Mouse (Mus musculus) liver, embryonic 13.5 days (tissue): Measurements from ENCODE around the gene Tbc1d1. TPM values are rescaled to one million over a fixed set of nuclear protein-coding genes. Genes with fewer than 3 reads are reported as not detected.
"Not testable (repeated sequence)": the region's sequence is repeated elsewhere in the genome, so short reads cannot be mapped to it uniquely, and the experiment has no call there.

Source experiments
- ATAC-seq: fragments of 200-750 bp; cut with Nextera tagmentation; 2 replicates; pipeline ENCODE4 v1.8.0; 2017; ENCODE audit warnings: low read depth, mild to moderate bottlenecking, moderate number of reproducible peaks, moderate library complexity
- DNase-seq: peaks from one replicate; pipeline ENCODE4 v3.0.0; 2022
- H3K27ac ChIP-seq: fragments of 300-500 bp; sonication (generic); 2 replicates; pipeline ENCODE4 v1.5.1; 2015; ENCODE audit warnings: moderate library complexity, mild to moderate bottlenecking, inconsistent platforms
- H3K27me3 ChIP-seq: fragments of 300-500 bp; sonication (generic); 2 replicates; pipeline ENCODE4 v1.6.1; 2015; ENCODE audit warnings: mild to moderate bottlenecking, inconsistent platforms
- H3K36me3 ChIP-seq: fragments of 300-500 bp; sonication (generic); 2 replicates; pipeline ENCODE4 v1.6.1; 2015; ENCODE audit warnings: mild to moderate bottlenecking, inconsistent platforms
- H3K4me1 ChIP-seq: fragments of 300-500 bp; sonication (generic); replicated peaks from 2 replicates; pipeline ENCODE4 v1.6.1; 2015; ENCODE audit warnings: inconsistent platforms
- H3K4me2 ChIP-seq: fragments of 300-500 bp; sonication (generic); 2 replicates; pipeline ENCODE4 v1.6.1; 2015; ENCODE audit warnings: inconsistent platforms, mild to moderate bottlenecking, moderate library complexity
- H3K4me3 ChIP-seq: fragments of 300-500 bp; sonication (generic); replicated peaks from 2 replicates; pipeline ENCODE4 v1.5.1; 2015; ENCODE audit warnings: mild to moderate bottlenecking, inconsistent platforms
- H3K9ac ChIP-seq: fragments of 300-500 bp; sonication (generic); 2 replicates; pipeline ENCODE4 v1.6.1; 2015; ENCODE audit warnings: mild to moderate bottlenecking, inconsistent platforms
- H3K9me3 ChIP-seq: fragments of 300-500 bp; sonication (generic); replicated peaks from 2 replicates; pipeline ENCODE4 v1.6.1; 2016; ENCODE audit warnings: inconsistent platforms
- WGBS: fragments of 180-500 bp; shearing (Covaris S2); methylation state at CpG from one replicate; pipeline ENCODE4 v1.1.7; 2015; ENCODE audit not compliant: insufficient replicate concordance; 5-methylcytosine and 5-hydroxymethylcytosine counted together
- polyA plus RNA-seq: library from polyadenylated mRNA; unstranded; fragments of >200 nt; fragmentation: Nextera tagmentation; extraction: Ambion mirVana; gene quantifications from 2 replicates; pipeline ENCODE4 v1.2.1, GENCODE M21; 2015

The Tbc1d1 gene
- polyA plus RNA-seq, 1 experiment from 2014 or later = 7.0 TPM

DNA sequence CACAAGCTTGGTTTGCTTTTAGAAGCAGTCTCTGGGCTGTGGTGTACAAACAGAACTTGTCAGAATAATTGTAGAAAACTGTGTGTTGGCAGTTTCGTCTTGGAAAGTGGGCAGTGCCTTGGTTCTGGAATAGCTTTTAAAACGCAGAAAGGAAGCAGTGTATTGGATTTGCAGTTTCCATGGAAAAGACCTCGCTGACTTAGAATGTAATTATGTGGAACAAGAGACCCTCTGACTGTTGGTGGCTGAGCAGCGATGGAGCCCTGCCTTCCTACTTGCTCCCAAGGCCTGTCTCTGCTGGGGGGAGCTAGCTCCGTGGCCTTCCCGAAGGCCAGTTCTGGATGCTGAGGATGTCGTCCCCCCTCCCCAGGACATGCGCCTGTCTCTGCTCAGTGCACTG lies 168.8 kb downstream of the Tbc1d1 start:
- WGBS = 81% methylated on average over 8 of the region's 8 CpGs
- peaks cover 24% of the 10 kb centered on the region for H3K36me3 ChIP-seq
- H3K4me3 ChIP-seq = no peak overlapping the region
- no peak overlapping the region for H3K9ac ChIP-seq
- no peak for DNase-seq
- no peak for ATAC-seq
- no peak overlapping the region for H3K4me2 ChIP-seq
- H3K27me3 ChIP-seq = no peaks in the 10 kb centered on the region
- H3K27ac ChIP-seq = no peak overlapping the region
- peaks cover 13% of the 10 kb centered on the region for H3K4me1 ChIP-seq
- no peaks in the 10 kb centered on the region for H3K9me3 ChIP-seq

- Histone ChIP-seq H3K27me3 (no peaks in the 10 kb centered on the region), H3K4me3 (no peak overlapping the region), H3K9me3 (no peaks in the 10 kb centered on the region), H3K4me1 (peaks cover 13% of the 10 kb centered on the region), H3K9ac (no peak overlapping the region), H3K27ac (peak overlapping the region; percentile 63), H3K4me2 (no peak overlapping the region), H3K36me3 (peaks cover 20% of the 10 kb centered on the region)
- ATAC-seq (peak; percentile 34), DNase-seq (no peak)
- WGBS = 75% methylated on average over 5 of the region's 5 CpGs
Measured at GRCm38 (mm10) chr5:64325741-64326355, 169.7 kb downstream of the Tbc1d1 start.

DNA sequence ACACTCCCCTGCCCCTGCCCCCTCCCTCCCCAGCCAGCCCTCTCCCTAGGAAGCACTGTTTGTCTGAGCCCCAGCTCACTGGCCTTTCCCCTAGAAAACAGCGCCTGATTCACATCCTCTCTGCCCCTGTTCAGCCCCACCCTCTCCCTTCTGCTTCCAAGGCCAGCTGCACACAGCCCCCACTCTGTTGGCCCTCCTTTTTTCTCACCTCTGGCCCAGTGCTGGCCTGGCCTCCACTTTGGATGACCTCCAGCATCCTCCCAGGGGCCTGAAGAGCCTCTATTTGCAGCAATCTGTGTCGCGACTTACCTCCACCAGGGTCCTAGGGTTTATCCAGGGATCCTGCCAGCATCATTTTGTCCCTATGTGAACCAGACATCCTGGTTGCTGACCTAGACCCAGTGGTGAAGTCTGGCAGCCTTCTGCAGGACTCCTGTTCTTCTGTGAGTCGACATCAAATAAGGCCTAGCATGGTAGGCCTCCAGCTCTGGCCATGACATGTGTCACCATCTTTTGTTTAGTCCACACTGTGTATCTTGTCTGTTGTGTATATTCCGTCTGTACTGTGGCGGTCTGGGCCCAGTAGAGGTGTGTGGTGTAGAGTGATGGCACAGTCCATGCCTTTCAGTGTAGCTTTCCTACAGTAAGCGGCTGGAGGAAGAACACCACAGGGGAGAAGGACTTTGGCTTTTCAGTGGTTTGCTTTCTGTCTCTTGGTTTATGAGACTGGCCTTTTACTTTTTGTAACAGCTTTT lies 170.5 kb downstream of the Tbc1d1 start:
- Histone ChIP-seq H3K4me2 (no peak overlapping the region), H3K36me3 (peaks cover 20% of the 10 kb centered on the region), H3K27ac (peak overlapping the region; percentile 63), H3K27me3 (no peaks in the 10 kb centered on the region), H3K4me3 (no peak overlapping the region), H3K9ac (no peak overlapping the region), H3K9me3 (no peaks in the 10 kb centered on the region), H3K4me1 (peaks cover 13% of the 10 kb centered on the region)
- DNase-seq = no peak
- 76% methylated on average over 7 of the region's 7 CpGs for WGBS
- ATAC-seq = peak; percentile 83

DNA sequence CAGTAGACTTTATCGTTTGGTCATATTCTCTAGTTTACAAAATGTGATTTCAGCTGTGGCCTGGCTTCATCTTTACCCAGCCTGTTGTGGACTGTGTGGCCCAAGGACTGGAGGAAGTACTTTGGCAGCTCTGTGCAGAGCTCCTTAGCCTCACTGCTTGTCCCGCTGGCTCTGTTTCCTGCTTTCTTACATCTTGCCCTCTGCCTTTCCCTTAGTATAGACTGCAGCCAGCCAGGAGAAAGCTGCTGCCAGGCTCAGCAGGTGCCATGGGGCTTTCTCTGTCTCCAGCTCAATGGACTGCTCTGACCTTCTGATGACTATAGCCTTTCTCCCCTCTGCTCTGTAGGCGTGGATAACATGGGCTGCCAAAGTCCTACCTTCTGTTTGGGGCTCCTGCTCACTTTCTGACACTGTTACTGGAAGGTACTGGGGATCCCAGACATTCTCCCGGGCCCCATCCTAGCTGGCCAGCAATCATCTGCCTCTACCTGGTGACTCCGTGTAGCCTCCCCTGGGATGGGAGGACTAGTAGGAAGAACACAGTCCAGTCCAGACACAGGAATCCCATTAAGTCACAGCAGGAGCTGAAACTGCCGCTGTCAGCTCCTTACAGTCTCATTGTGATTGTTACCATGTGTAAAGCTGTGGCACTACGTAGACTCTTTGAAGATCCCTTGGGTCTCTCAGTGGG lies 171.3 kb downstream of the Tbc1d1 start:
- no peak for DNase-seq
- no peak for ATAC-seq
- Histone ChIP-seq H3K27me3 (no peaks in the 10 kb centered on the region), H3K36me3 (peaks cover 20% of the 10 kb centered on the region), H3K9ac (no peak overlapping the region), H3K4me3 (no peak overlapping the region), H3K4me2 (no peak overlapping the region), H3K27ac (peak overlapping the region; percentile 43), H3K4me1 (peaks cover 13% of the 10 kb centered on the region), H3K9me3 (no peaks in the 10 kb centered on the region)
- 71% methylated on average over 7 of the region's 7 CpGs for WGBS

DNA sequence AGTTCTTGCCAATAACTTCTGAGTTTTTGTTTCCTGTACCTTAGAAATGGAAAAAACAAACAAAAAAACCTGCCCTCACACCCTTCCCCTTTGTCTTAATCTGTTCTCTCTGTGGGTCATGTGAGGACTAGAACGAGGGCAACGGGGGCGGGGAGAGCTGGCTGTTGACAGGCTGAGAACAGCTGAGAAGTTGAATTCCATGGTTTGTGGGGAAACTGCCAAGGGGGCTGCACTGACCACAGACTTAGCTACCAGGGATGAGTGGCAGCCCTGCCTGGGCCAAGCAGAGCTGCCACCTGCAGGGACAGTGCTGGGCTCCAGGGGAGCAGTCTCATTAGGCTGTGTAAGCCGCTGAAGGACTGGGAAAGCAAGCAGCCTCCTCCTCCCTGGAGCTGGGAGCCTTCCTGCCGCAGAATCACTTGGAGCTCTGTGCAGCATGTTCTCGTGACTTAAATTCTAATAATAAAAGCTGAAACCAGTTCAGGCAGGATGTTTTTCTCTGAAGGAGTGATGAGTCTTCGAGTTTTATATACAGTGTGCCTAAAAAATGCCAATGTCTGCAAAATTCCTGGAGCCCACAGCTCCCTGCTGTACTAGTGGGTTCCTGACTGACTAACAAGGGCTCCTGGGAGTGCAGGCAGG lies 180.8 kb downstream of the Tbc1d1 start:
- 39% methylated on average over 7 of the region's 7 CpGs for WGBS
- peak overlapping the region; percentile 53 for H3K27ac ChIP-seq
- peaks cover 16% of the 10 kb centered on the region for H3K36me3 ChIP-seq
- H3K27me3 ChIP-seq = no peaks in the 10 kb centered on the region
- no peak overlapping the region for H3K4me3 ChIP-seq
- no peak for DNase-seq
- no peak overlapping the region for H3K9ac ChIP-seq
- no peak overlapping the region for H3K4me2 ChIP-seq
- peak; percentile 53 for ATAC-seq
- H3K9me3 ChIP-seq = no peaks in the 10 kb centered on the region
- H3K4me1 ChIP-seq = peaks cover 18% of the 10 kb centered on the region

- not testable (repeated sequence) for DNase-seq, H3K27ac ChIP-seq, H3K36me3 ChIP-seq, H3K9ac ChIP-seq, H3K4me3 ChIP-seq, H3K4me2 ChIP-seq, ATAC-seq, H3K27me3 ChIP-seq, H3K9me3 ChIP-seq
- 74% methylated on average over 6 of the region's 6 CpGs for WGBS
- H3K4me1 ChIP-seq = peaks cover 19% of the 10 kb centered on the region
Measured at GRCm38 (mm10) chr5:64338795-64339194, 182.7 kb downstream of the Tbc1d1 start.

DNA sequence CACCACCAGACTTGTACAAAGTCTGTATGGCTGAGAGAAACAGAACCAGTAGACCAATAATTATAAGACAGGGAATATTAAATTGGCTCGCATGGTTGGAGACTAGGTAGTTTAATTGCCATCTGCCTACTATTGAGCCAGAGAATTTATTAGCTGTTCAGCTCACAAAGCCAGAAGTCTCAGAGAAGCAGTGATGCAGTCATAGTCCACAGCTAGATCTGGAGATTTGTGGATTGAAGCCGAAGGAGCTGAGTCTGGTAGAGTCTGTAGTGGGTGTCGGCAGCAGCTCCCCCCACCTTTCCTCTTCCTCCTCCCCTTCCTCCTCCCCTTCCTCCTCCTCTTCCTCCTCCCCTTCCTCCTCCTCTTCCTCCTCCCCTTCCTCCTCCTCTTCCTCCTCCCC lies 184.3 kb downstream of the Tbc1d1 start:
- Histone ChIP-seq H3K27me3 (no peaks in the 10 kb centered on the region), H3K4me3 (no peak overlapping the region), H3K9me3 (no peaks in the 10 kb centered on the region), H3K27ac (no peak overlapping the region), H3K9ac (no peak overlapping the region), H3K4me1 (peaks cover 28% of the 10 kb centered on the region), H3K4me2 (no peak overlapping the region), H3K36me3 (peaks cover 4% of the 10 kb centered on the region; the same call in 1 of the 2 replicates)
- DNase-seq (no peak), ATAC-seq (no peak)
- 81% methylated on average over 3 of the region's 3 CpGs for WGBS

- peak overlapping the region; percentile 49; the same call in 1 of the 2 replicates for H3K27ac ChIP-seq
- H3K4me3 ChIP-seq = no peak overlapping the region
- H3K9ac ChIP-seq = no peak overlapping the region
- H3K36me3 ChIP-seq = peaks cover 11% of the 10 kb centered on the region
- H3K4me2 ChIP-seq = no peak overlapping the region
- H3K27me3 ChIP-seq = no peaks in the 10 kb centered on the region
- 79% methylated on average over 3 of the region's 3 CpGs for WGBS
- H3K9me3 ChIP-seq = no peaks in the 10 kb centered on the region
- H3K4me1 ChIP-seq = peaks cover 34% of the 10 kb centered on the region
- no peak for DNase-seq
- ATAC-seq = no peak
Measured at GRCm38 (mm10) chr5:64341671-64342070, 185.6 kb downstream of the Tbc1d1 start.

DNA sequence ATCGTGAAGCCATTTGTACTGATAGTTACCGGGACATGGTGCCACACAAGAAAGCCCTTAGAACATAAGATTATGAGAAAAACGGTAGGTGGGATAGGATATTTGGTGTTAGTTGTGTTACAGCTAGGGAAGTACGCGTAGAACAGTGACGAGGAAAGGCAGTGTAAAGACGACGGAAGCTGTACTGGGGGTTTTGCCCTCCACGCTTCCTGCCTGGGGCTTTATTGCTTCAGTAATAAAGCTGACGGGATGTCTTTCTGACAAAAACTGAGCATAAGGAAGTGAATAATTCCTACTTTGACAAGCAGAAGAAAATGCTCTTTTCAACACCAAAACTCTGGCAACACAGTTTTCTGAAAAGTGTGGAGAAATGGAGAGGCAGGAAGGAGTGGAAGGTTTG lies 186.0 kb downstream of the Tbc1d1 start:
- 58% methylated on average over 10 of the region's 10 CpGs for WGBS
- Histone ChIP-seq H3K36me3 (peaks cover 11% of the 10 kb centered on the region), H3K4me1 (peaks cover 31% of the 10 kb centered on the region), H3K9me3 (no peaks in the 10 kb centered on the region), H3K4me2 (no peak overlapping the region), H3K27ac (peak overlapping the region; percentile 59), H3K27me3 (no peaks in the 10 kb centered on the region), H3K4me3 (no peak overlapping the region), H3K9ac (no peak overlapping the region)
- no peak for DNase-seq
- no peak for ATAC-seq

- peak; percentile 27 for ATAC-seq
- no peak overlapping the region for H3K4me2 ChIP-seq
- peaks cover 11% of the 10 kb centered on the region for H3K36me3 ChIP-seq
Measured at GRCm38 (mm10) chr5:64343972-64344700, 188.0 kb downstream of the Tbc1d1 start.

More at GRCm38 (mm10) chr5:64343972-64344700, 188.0 kb downstream of the Tbc1d1 start:
- H3K9ac ChIP-seq = 0 out of 2 replicates have a peak overlapping the region, but pooled peaks have one; percentile 29
- no peak overlapping the region for H3K4me3 ChIP-seq
- H3K4me1 ChIP-seq = peaks cover 23% of the 10 kb centered on the region
- peak; percentile 20 for DNase-seq
- H3K27ac ChIP-seq = peak overlapping the region; percentile 66
- WGBS = 48% methylated on average over 5 of the region's 5 CpGs
- no peaks in the 10 kb centered on the region for H3K9me3 ChIP-seq
- no peaks in the 10 kb centered on the region for H3K27me3 ChIP-seq
